Mouse (Mus musculus): Measurements from ENCODE around the gene Olfr875. TPM values are rescaled to one million over a fixed set of nuclear protein-coding genes. Genes with fewer than 3 reads are reported as not detected.
A peak's percentile ranks its signal among the peaks of the same experiment; 100 is the strongest.
"Not testable (repeated sequence)": the region's sequence is repeated elsewhere in the genome, so short reads cannot be mapped to it uniquely, and the experiment has no call there.

Olfr875 gene
- not detected for total RNA-seq (2021)

DNA sequence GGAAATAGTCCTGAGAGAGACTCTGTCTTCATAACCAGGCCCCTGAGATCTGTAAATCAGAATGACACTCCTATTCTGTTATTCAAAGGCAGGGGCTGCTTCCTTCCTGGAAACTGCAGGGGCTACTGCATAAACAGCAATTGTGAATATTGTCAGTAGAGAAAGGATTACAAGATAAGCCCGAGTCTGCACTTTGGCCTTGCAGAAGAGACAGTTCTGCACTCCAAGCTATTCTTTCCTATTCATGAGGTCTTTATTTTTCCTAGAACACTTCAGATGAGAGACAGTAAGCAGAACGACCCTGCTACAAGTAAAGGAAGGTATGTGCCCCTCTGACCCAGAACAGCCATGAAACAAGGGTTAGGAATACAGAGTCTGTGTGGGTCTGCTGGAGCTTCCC, at the start of gene Olfr875:
Gene Olfr875, plus strand, starts transcription at position 99 of the 400 bp plus-strand sequence.
- DNase-seq (ENCODE audit: extremely low spot score in 1 of 2, low spot score in 1 of 2): no peak

DNA sequence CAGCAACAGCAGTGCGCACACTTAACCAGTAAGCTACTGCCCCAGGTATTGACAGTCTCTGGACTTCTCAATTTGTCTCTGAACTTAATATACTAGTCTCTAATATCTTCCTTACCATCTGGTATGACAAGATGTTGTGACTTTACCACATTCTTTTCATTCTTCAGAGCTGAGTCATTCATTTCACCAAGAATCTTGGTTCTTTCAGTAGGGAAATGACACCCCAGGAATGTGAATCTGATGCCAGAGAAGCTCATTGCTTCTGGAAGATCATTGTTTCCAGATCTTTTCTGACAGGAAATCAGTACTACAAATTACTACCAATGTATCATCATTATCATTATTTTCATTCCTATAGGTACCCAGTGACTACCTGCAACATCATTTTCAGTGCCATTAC, 37.3 kb upstream of the Olfr875 start:
- no peak for DNase-seq (ENCODE audit: extremely low spot score in 1 of 2, low spot score in 1 of 2)

DNA sequence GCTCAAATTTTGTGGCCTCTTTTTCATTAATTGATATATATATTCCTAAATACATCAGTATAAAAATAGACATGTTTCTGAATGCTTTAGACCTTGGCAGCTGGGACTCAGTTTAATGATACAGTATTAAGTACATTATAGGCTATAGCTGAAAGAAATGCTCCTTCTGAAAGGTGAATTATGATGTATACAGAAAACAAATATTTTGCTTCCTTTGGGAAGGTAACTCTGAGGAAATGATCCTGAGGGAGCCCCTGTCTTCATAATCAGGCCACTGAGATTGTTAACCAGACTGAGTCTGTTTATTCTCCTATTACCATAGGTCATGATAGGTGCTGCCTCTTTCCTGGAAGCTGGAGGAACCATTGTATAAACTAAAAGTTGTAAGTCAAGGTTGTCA, 26.9 kb upstream of the Olfr875 start, which contains the start of gene Olfr874:
Gene Olfr874, plus strand, starts transcription at position 301 of the 400 bp plus-strand sequence.
- no peak for DNase-seq (ENCODE audit: extremely low spot score in 1 of 2, low spot score in 1 of 2)

DNA sequence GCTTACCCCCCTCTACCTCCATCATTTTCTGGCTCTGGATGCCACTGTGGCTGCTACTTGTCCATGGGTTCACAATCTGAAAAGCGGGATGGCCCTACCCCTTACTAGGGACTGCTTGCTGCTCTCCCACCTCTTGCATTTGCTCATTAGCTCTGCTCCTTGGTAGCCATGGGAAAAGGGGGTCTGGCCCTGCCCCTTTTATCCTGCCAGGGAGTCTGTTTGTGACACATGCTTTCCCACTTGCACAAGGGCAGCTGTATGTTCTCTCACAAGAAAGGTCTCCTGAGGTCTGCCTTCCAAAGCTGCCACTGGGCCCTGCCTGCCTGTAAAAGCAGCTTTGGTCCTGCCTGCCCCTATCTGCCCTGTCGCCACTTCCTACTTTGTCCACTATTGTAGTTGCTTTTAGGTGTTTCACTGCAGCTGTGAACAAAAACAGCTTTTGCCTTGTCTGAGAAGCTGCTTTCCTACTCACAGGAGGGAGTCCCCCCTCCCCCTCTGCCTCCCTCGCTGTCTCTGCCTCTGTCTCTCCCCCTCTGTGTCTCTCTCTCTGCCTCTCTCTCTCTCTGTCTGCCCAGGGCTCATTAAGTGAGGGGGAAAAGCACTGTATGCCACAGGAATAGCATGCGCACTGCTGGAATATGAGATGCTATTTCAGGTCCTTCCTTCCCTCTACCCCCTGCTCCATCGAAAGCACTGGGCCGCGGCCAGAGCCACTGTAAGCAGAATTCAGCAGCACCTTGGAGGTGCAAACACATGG, 21.2 kb upstream of the Olfr875 start:
- DNase-seq (ENCODE audit: extremely low spot score in 1 of 2, low spot score in 1 of 2): no peak

DNA sequence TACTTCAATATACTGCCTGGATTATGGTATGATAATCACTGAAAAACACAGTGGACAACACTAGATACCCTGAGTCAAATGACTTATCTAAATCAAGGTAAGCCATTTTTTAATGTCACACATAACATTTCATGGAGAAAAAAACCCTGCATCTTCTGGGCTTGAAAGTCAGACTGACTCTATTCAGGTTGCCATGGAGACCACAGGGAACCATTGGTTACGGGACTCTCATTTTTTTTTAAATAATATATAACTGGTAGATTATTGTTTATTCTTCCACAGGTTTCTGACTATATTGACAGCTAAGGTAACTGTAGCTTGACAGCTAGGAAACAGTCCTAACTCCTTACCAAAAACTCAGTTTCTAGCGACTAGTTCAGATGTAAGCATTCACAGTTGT, 20.2 kb upstream of the Olfr875 start:
- no peak for DNase-seq (ENCODE audit: extremely low spot score in 1 of 2, low spot score in 1 of 2)

DNA sequence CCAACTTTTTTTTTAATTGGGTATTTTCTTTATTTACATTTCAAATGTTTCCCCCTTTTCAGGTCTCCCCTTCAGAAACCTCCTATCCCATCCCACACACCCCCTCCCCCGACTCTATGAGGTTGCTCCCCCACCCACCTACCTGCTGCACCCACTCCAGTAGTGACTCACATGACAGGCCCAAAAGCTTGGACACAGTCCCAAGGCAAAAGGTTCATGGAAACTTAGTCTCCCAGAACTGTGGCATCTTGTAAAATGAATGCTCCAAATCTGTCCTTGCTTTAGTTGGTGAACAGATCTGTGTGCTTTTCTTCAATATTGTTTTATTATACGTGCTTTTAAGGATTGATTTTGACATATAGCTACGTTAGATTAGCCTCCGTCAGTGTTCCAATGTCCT, 19.7 kb upstream of the Olfr875 start:
- DNase-seq (ENCODE audit: extremely low spot score in 1 of 2, low spot score in 1 of 2): no peak

DNA sequence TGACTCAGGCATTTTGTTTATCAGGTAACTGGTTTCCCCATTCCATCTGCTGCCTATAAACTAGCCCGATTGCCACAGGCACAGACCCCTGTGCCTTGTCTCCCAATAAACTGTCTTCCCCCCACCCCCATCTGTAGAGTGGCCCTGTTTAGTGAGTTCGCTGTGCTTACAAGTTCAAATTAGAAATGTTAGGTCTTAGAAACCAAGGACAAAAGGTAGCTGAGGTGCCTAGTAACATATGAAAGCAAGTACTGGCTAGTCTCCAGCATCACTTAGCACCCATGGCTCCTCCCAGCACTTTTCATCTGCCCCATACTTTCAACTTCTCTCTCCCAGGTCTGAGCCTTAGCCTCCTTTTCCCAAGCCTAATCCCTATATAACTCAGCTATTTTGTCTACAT, 9.9 kb upstream of the Olfr875 start:
- no peak for DNase-seq (ENCODE audit: extremely low spot score in 1 of 2, low spot score in 1 of 2)

DNA sequence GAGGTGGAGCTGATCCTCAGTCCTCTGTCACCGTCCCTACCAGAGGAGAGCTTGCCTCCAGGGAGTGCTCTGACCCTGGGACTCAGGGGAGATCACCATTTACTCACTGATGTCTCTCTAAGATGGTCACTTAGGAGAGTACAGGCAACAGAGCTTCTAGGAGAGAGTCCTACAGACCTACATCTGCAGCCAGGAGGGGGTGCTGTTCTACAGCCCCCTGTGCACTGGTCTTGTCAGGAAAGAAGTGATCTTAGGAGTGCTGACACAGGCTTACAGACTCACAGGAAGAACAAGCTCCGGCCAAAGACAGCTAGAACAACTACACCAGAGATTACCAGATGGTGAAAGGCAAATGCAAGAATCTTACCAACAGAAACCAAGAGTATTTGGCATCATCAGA, 9.1 kb upstream of the Olfr875 start:
- DNase-seq (ENCODE audit: extremely low spot score in 1 of 2, low spot score in 1 of 2): no peak

DNA sequence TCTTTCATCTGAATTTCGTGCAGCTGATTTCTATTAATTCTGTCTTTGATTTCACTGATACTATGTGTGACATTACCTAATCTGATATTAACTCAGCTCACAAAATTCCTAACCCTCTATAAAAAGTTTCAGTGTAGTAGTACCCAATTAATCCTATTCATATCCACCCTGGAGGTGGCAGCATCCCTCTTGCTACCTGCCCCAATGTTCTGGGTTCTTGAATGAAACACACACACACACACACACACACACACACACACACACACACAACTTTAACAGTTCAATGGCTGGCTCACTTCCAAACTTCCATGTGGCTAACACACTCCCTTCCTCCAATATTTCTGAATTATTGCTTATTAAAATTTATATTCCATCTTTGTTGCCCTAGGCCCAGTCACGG, 996 bp upstream of the Olfr875 start:
- no peak for DNase-seq (ENCODE audit: extremely low spot score in 1 of 2, low spot score in 1 of 2)

DNA sequence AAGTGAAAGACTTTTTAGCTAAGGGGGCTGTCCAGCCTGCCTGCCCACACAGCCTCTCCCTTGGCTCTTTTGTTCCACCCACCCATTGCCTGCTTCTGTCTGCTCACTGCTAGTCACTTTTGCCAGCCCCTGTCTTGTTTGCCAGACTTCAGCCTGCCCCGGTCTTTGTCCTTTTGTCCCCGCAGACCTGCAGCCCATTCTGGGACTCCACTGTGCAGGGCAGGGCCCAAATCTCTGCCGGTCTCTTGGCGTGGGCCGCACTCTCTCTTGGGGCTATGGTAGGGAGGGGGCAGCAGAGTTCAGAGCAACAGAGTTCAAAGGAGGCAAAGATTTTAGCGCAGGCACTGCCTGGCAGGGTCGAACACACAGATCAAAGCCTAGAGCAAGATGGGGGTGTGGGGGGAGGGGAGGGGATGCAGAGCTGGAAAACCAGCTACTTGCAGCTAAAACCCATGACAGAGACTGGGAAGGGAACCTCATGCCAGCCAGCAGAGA, 11.2 kb downstream of the Olfr875 start:
- DNase-seq (ENCODE audit: extremely low spot score in 1 of 2, low spot score in 1 of 2): peak; percentile 6 to 23

DNA sequence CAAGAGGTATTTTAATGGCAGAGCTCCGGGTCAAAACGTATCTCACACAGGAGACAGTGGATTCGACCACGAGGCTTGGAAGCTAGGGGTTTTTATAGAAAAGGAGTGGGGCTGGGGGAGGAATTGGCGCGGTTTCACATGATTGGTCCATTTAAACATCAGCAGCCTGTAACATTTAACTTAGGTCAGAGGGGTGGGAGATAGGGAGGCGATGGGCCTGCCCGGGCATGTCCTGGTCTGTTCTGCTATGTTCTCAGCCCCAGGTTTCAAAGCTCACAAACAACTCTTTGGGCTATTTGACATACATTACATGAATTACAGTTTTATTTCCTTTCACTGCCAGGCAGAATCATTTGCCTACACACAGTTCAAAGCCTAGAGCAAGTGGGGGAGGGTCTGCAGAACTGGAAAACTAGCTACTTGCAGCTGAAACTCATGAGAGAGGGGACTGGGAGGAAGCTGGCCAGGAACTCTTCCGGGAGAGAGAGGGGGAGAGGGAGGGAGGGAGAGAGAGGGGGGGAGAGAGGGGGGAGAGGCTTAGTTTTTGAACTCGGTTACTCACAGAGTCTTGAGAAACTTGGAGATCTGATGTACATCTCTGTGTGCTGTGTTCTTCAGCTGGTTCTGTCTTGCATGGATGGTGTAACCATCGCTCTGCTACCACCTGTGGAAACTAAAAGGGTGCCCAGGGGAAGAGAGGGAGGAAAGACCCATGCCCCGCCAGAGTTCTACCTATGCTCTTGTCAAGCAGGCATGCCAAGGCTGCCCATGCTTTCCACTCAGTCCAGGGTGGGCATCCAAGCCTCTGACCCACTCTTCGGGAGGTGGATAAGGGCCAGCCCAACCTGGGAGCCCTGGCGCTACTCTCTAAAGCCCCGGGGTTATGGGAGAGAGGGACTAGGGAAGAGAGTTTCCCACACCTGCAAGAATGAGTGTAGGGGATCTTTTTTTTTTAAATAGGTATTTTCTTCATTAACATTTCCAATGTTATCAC, 12.0 kb downstream of the Olfr875 start:
- not testable (repeated sequence) for DNase-seq (ENCODE audit: extremely low spot score in 1 of 2, low spot score in 1 of 2)

DNA sequence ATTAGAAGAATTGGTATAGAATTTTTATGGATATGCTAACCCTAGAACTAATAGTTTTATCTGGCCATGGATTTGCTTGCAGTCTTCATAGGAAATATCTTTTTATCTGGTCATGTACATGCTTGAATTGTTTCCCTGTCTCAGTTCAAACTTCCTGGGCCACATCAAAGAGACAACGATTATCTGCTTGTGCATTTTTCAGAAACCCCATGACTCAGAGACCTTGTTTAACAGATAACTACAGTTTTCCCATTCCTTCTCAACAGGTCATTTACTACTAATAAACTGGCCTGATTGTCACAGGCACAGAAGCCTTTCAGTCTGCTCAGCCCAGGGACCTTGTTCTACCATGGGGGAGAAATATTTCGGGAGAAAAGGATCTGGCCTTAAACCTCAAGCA, 14.8 kb downstream of the Olfr875 start:
- no peak for DNase-seq (ENCODE audit: extremely low spot score in 1 of 2, low spot score in 1 of 2)

DNA sequence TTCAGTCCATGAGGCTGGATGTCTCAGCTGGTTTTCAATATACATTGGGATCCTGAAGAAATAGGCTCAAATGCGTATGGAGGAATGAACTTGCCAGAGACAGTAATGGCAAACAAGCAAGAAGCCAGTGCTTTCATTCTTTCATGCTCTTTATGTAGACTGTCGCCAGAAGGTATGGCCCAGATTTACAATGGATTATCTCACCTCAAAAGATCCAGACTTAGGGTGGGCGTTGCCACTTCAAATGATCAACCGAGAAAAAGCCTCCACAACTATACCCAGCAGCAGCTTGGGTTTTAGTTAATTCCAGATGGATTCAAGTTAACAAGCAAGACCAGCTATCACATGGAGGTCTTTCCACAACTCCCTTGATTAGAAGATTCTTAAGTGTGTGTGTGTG, 30.4 kb downstream of the Olfr875 start:
- DNase-seq (ENCODE audit: extremely low spot score in 1 of 2, low spot score in 1 of 2): no peak

DNA sequence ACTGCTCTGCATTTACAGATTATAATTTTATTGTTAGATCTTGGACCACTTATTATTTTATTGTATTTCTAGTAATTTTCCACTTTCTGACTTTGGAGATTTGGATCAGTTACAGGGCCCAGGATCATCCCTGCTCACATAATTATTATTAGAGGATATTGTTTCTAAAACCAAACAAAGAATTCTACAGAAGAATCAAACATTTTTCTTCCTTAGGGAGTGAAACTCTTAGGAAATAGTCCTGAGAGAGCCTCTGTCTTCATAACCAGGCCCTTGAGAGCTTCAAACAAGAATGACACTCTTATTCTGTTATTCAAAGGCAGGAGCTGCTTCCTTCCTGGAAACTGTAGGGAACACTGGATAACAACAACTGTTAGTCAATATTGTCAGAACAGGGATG, 31.1 kb downstream of the Olfr875 start, which contains the start of gene Olfr876:
Gene Olfr876, plus strand, starts transcription at position 301 of the 400 bp plus-strand sequence.
- no peak for DNase-seq (ENCODE audit: extremely low spot score in 1 of 2, low spot score in 1 of 2)

DNA sequence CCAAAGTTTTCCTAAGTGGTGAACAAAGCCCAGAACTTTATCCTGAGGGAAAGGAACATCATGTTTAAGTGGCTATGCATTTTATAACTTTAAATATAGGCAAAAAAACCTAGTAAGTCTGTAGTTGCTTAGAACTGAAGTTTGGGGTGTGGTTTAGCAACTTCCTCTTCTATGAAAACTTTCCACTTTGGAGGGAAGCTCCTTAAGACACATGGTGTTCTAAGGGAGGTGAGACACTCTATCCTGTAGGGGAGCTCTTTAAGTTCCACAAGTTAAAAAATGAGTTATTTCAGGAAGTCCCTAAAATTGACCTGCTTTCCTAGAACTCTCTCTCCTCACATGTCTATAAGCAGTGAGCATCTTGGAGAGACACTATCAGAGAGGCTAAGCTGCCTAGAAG, 35.6 kb downstream of the Olfr875 start:
- DNase-seq (ENCODE audit: extremely low spot score in 1 of 2, low spot score in 1 of 2): no peak

DNA sequence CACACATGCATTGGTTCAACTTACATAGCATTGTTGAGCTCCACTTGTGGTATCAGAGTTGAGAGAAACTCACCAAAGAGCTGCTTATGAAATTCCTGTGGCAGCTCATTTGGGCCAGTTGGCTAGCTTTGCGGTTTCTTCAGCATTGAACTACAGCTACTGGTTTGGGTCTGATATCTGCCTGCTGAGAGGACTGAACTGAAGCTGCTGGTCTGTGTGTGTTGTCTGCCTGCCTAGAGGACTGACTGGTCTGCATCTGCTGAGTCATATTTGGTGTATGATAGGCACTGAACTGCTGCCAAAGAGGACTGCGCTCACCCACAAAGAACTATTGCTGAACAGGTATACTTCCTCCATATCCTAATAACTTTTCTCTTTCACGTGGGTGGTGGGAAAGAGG, 36.8 kb downstream of the Olfr875 start:
- no peak for DNase-seq (ENCODE audit: extremely low spot score in 1 of 2, low spot score in 1 of 2)

DNA sequence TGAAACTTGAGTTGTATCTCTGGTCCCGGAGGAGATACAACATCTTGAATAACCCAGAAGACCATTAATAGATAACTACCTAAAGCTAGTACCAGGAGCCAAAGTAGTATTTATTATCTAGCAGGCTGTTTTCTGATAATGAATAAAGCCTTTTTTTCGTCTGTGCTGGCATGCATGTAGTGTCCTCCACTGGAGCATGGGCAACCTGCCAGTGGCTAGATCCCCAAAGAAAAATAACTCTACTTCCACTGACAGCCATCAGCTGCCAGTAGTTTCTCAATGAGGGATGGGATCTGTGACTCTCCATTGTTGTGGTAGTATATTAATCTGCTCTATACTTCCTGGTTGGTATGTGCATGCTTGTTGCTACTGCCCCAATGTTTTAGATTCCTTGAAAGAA, 37.3 kb downstream of the Olfr875 start:
- no peak for DNase-seq (ENCODE audit: extremely low spot score in 1 of 2, low spot score in 1 of 2)

DNA sequence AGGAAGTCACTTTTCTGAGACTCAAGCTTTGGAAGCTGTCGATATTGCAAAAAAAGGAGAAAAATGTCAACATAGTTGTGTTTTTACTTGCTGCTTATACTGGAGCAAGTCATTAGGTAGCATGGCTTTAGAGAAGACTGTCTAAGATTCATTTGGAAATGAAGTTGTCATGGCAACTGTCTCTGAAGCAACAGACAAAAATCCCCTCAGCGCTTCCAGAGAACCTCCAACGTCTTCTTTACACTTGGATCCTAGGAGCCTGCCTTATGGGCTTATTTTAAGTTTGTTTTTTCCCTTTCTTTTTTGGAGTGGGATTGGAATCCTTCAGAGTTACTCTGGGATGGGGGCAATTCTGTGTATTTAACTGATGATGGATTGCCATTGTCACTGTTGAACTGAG, 43.0 kb downstream of the Olfr875 start:
- no peak for DNase-seq (ENCODE audit: extremely low spot score in 1 of 2, low spot score in 1 of 2)

All from layer of hippocampus, postnatal 25 days (tissue).